Mouse (Mus musculus) CD4-positive, CD25-positive, alpha-beta regulatory T cell, adult 4 months (primary cell): Measurements from ENCODE around the gene Galntl6. TPM values are rescaled to one million over a fixed set of nuclear protein-coding genes. Genes with fewer than 3 reads are reported as not detected.

Experiments used
- ATAC-seq: one replicate; pipeline ENCODE4 v1.8.0; 2017
- polyA plus RNA-seq, 2 experiments: library from polyadenylated mRNA; unstranded; fragments of 100-300 nt; shearing (Covaris generic); gene quantifications; one replicate each; pipeline ENCODE4 v1.2.1; 2017

The Galntl6 gene
- polyA plus RNA-seq, 2 experiments from 2014 or later: not detected

DNA sequence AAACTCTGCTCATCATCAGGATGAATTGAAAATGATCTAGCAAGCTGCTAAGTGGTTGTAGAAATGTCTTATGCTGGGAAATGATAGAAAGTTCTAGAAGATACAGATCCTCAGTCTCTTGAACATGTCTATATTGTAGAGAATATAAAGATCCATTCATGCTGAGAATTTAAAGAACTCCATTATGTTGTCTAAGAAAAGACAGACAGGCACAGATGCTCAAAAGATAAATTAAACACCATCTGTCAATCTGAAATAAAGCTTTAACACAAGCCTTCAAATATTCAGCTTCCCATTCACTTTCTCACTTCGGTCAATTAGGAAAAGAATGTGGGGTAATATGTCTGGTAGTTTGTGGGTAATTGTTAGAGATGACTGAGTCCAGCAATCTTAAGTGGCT is 658.8 kb downstream of the Galntl6 start:
- ATAC-seq: no peak

DNA sequence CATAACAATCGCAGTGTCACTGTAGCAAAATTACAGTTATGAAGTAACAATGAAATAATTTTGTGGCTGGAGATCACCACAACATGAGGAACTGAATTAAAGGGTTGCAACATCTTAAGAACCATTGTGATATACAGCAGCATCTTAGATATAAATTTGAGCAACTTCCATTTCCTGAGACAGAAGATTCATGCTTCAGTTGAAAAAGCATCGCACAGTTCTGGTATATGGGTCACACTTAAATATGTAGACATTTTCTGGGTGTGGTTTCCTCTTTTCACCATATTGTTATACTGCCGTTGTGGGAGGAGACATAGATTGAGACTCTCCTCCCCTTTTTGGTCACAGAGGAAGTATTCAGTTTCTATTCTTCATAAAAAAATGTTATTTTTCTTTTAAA is 667.6 kb downstream of the Galntl6 start:
- ATAC-seq: no peak

DNA sequence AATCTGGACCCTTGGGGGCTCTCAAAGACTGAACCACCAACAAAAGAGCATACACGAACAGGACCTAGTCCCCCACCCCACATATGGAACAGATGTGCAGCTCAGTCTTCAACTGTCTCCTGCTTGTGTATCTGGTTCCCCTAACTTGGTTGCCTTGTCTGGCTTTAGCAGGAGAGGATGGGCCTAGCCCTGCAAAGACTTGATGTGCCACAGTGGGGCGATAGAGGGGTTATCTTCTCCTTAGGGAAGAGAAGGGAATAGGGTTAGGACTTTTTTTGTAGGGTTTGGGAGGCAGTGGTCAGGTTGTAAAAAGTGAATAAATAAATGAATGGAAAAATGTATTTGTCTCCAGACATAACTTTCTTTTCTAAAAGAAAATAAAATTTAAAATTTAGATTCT is 678.2 kb downstream of the Galntl6 start:
- ATAC-seq: no peak

DNA sequence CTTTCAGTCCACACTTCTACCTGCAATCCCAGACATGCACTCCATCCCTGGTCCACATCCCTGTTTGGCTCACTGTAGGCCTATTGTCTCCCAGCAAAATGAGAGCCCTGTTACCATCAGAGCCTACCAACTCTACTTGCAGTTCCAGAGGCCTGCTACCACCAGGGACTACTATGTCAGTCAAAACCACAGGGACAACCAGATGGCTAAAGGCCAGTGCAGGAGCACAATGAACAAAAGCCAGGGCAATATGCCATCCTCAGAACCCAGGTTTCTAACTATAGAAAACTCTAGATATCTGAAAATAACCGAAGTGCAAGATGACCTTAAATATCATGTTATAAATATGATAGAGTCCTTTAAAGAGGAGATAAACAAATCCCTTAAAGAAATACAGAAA is 683.7 kb downstream of the Galntl6 start:
- no peak for ATAC-seq

DNA sequence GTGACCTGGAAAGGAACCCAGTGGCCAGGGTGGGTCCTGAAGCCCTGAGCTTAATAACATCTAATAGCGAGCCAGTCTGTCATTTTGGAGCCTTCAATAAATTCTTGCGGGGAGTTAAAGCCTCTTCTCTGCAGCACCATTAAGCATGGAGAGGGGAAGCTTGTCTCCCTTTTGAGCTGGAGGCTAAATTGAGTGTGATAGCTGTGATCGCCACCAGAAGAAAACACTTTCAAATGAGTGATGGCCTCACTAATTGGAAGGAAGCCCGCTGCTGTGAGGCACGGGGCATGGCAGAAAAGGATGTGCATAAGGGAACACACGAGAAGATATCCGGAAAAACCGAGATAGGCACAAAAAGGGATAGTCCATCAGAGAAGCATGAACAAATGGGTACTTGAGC is 694.6 kb downstream of the Galntl6 start:
- no peak for ATAC-seq

DNA sequence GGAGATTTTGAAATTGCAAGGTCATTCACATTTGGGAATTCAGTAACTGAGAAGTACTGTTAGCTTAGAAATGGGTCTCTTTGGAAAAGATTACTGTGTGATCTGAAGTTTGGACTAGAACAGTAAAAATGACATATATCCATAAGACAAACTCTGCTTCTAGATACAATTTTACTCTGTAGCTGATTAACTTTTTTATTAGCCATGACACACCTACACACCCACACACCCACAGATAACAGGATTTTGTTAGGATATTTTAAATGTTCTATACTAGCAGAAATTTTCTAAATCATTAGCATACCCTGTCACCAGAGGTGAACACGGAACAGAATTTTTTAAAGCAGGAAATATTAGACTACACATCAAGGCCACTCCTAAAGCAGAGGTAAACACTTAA is 722.7 kb downstream of the Galntl6 start:
- no peak for ATAC-seq

DNA sequence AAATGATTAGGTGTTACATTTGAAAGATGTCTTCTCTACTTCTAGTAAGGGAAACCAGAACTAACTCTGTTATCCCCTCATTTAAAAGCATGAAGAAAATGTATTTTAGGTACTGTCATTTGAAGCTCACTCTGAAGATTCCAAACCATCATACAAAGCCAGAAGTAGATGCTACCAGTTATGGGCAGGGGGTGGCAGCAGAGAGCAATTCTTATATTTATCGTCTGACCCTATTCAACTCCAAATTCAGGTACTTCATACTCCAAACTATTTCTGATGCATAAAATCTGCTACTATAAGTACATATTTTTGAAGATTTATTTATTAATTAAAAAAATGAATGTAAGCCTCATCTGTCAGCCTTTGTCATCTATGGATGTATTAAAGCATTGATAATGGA is 765.5 kb downstream of the Galntl6 start:
- ATAC-seq: no peak

DNA sequence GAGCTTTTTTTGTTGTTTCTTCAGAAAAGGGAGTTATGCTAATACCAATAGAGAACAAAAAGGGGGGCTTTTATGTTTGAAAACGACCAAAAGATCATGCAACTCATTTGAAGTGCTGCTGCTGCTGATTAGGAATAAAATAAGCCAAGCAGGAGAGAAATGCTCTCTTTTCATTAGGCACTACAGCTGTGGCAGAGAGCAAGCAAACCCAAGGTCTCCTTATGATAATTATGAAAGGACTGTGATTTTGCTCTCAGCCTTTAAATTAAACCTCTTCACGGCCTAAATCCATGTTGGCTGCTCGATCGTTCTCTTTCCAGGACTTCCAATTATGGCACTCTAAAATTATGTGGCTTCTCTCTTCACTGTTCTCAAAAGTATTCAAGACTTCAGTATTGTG is 825.7 kb downstream of the Galntl6 start:
- no peak for ATAC-seq

DNA sequence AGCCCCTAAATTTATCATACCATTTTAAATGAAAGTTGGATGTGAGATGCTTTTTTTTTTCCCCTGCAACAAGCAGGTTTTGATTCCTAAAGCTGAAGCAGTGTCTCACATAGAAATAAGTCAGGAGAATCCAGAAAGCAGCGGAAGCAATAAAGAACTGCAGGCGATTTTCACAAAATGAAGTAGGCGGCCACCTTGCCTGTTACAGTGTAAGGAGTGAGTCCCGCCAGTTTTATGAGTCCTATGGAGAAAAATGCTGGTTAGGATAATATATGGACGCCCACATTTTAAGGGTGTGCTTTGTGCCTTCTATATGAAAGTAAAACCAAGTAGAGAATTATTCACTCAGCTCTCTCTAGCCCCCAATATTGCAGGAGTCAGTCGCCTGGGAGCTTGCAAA is 827.5 kb downstream of the Galntl6 start:
- ATAC-seq: no peak

DNA sequence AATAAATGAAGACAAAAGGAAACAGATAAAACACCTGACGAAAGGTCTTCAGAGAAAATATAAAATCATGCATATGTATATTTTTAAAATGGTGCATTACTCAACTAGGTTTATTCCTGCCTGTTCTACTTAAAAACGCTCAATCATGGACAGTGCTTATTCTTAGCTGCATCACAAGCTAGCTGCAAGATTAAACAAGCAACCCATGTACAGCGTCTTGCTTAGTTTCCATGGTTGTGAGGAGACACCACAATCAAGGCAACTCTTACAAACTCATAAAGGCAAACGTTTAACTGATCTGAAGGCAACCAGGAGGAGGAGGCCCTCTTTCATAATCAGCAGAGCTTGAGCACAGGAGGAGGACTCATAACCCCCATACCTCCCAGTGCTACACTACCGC is 830.7 kb downstream of the Galntl6 start:
- no peak for ATAC-seq

DNA sequence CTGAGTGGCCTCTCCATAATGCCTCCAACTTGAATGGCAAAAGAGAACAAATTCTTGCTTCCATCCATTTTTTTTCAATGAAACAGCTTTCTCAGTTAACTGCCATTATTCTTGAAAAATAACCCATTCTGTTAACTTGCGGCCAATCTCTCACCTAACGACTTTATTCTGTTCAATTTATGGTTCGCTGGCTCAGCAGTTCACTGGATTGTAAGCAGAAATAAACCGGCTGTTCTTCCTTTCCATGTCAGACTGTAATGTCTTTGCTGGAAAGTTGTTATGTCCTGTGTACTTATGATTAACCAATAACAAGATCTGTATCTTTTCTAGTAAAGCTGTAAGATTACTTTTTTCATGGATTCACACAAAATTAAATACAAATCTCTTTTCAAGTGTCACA is 837.8 kb downstream of the Galntl6 start:
- ATAC-seq: no peak

DNA sequence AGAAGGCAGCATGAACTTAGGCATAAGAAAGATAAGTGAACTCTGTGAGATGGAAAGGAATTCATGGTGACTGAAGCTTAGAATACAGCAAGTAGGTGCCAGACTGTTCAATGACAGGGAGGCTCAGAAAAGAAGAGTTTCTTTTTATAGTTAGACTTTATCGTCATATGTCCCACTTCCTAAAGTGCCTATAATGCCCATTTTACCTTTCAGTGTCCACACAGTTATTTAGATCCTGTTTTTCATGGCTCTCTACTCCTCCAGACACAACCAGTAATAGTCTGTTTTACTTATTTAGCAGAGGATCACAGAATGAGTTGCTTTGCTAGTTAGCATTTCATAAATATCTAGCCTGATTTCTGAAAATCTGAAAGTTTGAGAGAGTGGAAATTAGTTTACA is 838.7 kb downstream of the Galntl6 start:
- no peak for ATAC-seq

DNA sequence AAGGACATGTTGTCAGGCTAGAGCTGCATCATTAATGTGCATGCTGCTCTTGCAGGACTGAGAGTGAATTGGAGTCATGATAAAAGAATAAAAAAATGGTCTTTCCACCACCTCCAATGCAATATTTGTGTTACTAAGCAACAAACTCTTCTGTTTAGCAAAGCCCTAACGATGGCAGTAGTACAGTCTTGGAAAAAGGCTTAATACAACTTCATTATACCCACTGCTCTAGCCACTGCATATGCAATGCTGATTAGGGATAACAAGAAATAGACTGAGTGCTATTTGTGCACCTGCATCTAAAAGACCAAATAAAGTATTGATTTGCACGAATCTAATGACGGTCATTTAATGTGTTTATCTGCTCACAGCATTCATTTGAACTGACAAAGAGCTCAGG is 880.2 kb downstream of the Galntl6 start:
- no peak for ATAC-seq

DNA sequence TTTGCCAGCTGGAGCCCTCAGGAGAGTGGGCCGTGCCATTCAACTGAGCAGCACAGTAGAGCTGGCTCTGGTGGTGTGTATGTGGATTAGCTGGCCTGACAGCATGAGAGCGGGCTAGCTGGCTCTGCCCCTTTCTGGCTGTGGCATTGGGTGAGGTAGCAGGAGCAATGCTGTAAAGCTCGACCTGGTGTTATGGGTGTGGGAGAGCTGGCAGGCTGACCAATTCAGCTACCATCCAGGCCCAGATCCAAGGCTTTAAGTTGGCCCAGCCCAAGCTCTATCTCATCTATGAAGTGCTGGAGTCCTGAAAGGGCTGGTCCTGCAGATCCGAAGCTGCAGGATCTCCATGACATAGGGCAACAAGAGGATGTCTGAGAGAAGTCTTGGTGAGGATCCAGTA is 886.9 kb downstream of the Galntl6 start:
- no peak for ATAC-seq

DNA sequence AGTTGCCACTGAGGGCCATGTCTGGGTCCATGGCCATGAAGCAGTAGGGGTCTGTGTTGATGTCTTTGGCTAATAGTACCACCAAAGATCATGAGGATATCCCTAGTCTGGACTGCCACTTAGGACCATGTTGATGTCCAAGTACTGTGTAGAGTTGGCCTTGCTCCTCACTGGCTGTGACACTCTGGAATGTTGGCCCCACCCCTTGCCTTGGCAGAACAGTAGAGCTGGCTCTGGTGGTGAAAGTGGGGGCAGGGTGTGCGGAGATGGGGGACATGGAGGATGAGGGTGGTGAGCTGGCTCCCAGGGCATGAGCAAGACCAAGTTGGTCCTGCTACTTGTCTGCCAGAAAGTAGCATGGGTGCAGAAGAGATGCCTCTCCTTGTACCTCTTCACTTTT is 887.3 kb downstream of the Galntl6 start:
- no peak for ATAC-seq

DNA sequence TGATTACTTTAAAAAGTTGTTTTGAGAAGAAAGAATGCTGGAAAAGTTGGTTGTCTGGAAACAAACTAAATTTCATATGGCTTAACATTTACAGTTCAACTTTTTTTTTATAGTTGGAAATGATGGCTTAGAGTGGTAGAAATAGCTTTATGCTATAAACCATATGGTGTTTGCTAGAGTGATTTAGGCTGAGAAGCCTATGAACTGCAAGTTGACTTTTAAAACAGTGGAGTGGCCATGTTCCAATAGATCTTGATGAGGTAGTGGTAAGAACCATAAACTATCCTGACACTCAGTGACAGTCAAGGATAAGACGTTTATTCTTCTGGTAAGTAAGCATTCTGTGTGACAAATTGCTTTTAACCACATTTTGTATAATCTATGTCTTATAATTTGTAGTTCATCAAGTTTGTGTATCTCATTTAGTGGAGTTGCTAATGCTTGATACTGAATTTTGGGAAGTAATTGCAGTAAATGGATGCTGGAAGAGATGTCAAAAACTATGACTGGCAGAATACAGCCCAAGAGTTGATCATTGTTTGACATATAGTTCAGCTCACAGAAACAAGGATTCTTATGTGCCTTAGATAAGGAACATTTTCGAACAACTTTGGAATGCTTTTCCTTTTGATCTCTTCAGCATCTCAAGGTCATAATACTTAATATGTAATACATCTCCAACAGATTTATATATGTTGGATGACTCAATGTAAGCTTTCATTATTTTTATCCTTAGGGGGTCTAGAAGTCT is 888.8 kb downstream of the Galntl6 start:
- no peak for ATAC-seq

DNA sequence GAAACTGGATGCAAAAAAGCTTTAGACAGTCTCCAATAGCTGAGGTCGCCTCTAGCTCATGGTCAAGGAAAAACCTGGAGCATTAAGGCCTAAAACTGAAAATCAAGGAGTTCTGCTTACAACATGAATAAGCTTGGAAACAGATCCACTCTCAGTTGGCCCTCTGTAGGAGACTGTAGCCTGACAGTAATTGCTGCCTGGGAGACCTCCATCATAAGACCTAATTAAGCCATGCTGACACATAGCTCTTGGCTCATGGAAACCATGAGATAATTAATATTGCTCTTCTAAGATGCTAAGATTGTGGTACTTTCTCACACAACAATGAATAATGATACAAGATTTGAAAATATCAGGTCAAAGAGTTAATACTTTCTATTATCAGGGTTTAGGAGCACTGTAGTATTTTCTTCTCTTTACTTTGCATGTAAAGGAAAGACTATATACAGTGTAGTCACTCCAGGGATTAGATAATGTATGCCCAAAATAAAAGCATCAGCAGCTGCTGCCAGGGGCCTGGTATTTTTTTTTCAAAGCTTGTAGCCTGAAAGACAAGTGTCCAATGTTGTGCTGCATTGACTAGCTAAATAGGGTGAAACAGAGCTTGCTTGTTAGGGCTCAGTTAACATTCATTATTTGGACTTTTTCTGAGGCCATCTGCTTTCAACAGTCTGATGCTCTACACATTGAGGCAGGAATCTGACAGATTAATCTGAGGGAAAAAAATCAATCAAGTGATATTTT is 922.8 kb downstream of the Galntl6 start:
- no peak for ATAC-seq

DNA sequence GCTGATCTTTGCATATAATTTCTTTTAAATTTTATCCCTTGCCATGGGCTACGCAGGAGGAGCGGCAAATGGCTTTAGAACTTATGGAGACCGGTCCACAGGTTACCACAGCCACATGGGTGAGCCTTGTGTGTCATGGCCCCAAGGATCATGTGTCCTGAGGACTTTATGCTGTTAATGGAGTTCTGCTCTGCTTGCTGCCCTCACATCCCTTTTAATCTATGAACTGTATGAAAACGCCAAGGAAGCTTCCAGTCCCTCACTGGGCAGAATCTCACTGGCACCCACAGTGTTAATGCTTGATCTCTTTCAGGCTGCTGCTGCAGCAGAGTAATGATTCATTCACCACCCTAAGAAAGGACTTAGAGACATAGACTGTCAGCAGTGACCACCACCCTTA is 935.1 kb downstream of the Galntl6 start:
- no peak for ATAC-seq

DNA sequence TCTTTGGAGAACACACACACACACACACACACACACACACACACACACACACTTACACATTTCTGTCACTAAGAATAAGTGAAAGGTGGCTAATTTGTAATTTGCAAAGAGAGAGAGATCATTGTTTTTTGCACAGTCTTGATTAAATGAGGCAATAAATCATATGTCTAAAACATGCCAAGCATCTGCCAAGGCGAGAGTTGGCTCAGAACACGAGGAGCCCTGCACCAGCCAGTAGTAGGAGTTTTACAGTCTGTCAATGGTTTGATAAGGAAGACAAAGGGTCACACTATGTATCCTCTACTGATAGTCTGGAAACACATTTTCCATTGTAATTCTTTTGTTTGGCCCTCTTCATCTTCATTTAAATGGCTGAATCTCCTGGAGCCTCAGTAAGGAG is 938.3 kb downstream of the Galntl6 start:
- no peak for ATAC-seq

DNA sequence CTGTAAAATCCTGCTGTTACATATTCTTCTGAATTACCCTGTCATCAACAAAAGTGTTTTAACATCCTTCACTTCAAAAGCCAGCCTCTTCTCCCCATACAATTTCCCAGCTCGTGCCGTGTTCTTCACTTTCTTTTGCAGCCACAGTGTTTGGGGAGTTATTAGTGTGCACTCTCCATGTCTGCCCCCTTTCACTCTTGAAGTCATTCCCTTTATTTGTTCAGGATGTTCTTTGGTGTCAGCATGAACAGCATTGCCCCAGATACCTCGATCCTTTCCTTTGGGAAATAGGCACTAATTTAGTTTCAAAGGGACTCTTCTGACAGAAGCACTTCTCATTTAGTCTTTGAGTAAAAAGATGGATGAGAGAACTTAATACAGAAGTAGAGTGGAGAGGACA is 939.6 kb downstream of the Galntl6 start:
- ATAC-seq: no peak

DNA sequence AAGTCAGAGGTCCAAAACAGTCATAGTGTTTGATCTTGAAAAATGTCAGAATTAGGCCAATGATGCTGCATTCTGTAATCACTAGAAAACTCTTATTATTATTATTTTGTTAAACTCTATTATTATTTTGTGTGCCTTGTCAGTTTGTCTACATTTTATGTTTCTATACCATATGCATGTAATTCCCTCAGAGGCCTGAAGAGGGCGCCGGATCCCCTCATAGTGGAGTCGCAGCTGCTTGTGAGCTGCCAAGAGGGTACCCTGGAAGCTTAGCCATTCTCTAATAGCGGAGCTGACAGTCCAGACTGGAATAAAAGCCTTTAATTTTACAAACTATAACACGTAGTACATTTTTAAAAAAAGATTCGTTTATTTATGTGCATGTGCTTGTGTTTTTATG is 945.8 kb downstream of the Galntl6 start:
- ATAC-seq: no peak

DNA sequence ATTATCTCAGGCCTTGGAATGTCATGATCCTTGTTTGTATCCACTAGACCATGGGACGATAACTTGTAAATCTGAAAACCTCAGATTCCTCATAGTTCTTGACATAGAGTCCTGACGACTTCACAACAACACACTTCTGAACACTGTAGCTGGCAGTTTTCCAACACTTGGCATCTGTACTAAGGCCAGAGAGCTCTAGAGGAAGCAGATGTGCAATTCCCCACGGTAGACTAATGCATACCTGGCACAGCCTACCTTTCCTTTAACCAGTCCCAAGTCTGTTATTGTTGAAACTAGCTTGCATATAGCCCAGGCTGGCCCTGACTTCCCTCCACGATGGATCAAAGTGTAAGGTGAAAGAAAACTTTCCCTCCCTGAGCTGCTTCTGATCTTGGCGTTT is 946.9 kb downstream of the Galntl6 start:
- ATAC-seq: no peak

DNA sequence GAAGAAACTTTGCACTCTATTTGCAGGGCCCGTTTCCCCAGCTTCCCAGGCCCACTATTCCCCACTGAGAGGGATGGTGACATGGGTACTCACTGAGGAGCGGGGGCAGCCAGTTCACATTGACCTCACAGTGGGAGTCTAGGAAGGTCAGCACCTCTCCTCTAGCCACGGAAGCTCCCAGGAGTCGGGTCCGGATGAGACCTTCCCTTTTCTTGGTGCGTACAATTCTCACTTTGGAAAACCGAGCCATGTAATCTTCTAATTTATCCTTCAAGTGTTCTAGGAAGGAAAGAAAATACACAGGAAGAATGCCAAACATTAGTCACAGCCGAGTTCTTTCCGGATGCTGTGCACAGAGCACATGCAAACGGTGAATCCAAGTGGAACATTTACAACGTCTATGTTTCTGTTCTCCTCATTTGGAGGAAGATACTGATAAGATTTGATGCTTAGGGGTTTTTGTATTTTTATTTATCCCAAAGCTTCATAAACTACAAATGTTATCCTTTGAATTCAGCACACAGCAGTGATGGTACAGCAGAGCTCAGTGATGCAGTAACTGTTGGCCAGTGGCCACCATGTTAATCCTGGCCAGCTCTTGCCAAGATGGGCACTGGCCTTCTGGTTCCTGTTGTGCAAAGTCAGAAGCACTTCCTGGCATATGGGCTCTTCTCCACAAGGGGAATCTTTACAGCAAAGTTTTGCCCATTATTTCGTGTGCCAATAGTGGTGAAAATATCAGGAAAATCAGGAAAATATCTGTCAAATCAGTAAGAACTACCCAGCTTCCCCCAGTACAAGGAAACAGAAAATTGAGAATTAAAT is 949.9 kb downstream of the Galntl6 start:
- ATAC-seq: no peak

DNA sequence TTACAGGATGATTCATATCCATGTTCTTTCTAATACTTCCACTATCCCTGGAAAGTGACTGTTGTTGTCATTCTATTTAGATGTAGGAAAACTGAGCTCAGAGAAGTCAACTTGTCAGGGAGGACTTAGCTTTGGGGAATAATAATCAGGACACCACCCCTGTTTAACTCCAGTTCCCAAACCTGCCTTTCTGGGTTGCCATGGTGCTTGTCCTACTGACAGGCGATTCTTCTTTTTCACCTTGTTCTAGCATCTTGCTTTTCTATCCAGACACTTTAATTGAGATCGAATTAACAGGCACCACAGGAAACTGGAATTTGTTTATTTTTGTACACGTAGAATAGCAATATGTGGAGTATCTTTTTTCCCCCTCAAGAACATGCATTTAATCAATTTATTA is 953.3 kb downstream of the Galntl6 start:
- no peak for ATAC-seq
